8 mouse cellular contexts compared by ENCODE assay signal in the genomic region with DNA sequence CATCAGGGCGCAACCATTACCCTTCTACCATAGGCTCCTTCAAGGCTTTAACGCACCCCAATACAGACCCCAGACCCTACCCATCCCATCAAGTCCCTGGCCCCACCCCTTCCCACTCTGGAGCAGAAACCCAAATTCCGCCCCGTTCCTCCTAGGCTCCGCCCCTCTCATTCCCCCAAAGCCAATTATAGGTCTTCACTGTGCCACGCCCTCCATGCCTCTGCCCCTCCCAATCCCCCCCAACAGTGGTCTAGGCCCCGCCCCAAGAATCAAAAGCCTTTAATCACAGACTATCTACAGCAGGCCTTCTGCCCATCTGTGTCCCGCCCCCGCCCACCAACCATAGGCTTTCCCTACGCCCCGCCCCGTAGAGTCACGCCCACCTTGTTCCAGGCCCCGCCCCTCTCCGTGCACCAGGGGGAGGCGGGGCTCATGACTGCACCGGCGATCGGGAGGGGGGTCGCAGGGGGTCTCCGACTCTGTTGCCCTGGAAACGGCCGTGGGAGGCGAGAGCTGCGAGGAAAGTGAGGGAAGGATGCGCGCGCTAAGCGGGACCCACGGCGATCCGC. TPM values are rescaled to one million over a fixed set of nuclear protein-coding genes. Genes with fewer than 3 reads are reported as not detected.
DNase-seq lines count a peak whose midpoint lies in the region; ATAC-seq and TF ChIP-seq lines count a peak whose summit lies in the region.

No protein-coding gene starts in this region.

- peaks cover 6% of the 10 kb centered on the region for H3K79me2 ChIP-seq in myocyte (ENCODE audit: control insufficient read depth, insufficient read depth)

- H3K4me3 ChIP-seq in liver, embryonic 12.5 days, result peak overlapping the region; percentile 84
- H3K4me3 ChIP-seq in myocyte, result peak overlapping the region; percentile 70
- peak overlapping the region; percentile 85 for H3K4me3 ChIP-seq in stomach, embryonic 14.5 days (ENCODE audit: low read depth, low read length)

- peak; percentile 62 for ATAC-seq in liver, embryonic 12.5 days
- peak; percentile 70 for ATAC-seq in stomach, embryonic 14.5 days (ENCODE audit: insufficient number of reproducible peaks, insufficient read depth, low FRiP score, low read depth)

- no peaks in the 10 kb centered on the region; the same call in 1 of the 2 replicates for H3K27me3 ChIP-seq in liver, embryonic 12.5 days (replicated peaks)
- H3K27me3 ChIP-seq in myocyte (ENCODE audit: control insufficient read depth, insufficient read depth, insufficient read length), result no peaks in the 10 kb centered on the region
- no peaks in the 10 kb centered on the region for H3K27me3 ChIP-seq in stomach, embryonic 14.5 days (ENCODE audit: control insufficient read depth, insufficient read depth, low read length)

- peaks cover 35% of the 10 kb centered on the region for H3K36me3 ChIP-seq in liver, embryonic 12.5 days
- H3K36me3 ChIP-seq in myocyte (ENCODE audit: control insufficient read depth, insufficient read depth), result no peaks in the 10 kb centered on the region
- H3K36me3 ChIP-seq in stomach, embryonic 14.5 days (ENCODE audit: control insufficient read depth, insufficient read depth, low read length), result peaks cover 27% of the 10 kb centered on the region

- DNase-seq in heart, adult 11 months, result peak; percentile 98
- DNase-seq in heart, postnatal 25 days (ENCODE audit: low spot score), result no peak
- peak; percentile 88 for DNase-seq in embryo, embryonic 10 days (ENCODE audit: low spot score)
- peak; percentile 70 to 88 for DNase-seq in gastrocnemius, postnatal 4 days (ENCODE audit: low spot score in 2 of 2)
- DNase-seq in kidney, adult 18-20 months, result peak; percentile 75

- peak overlapping the region; percentile 76 for H3K4me2 ChIP-seq in liver, embryonic 12.5 days
- peak overlapping the region; percentile 82 for H3K4me2 ChIP-seq in myocyte (ENCODE audit: low read depth)
- H3K4me2 ChIP-seq in stomach, embryonic 14.5 days (replicated peaks; ENCODE audit: low read depth, low read length), result peak overlapping the region; percentile 73

- peak overlapping the region; percentile 45 for H3ac ChIP-seq in myocyte (ENCODE audit: control insufficient read depth, insufficient read length)

- TF ChIP-seq POLR2A in myocyte (IDR thresholded peaks at IDR 0.05; ENCODE audit: insufficient read length, low read depth), result no peak

- WGBS in liver, embryonic 12.5 days (ENCODE audit: insufficient replicate concordance), result under 1% methylated on average over 32 of the region's 32 CpGs
- 1% methylated on average over 32 of the region's 32 CpGs for WGBS in stomach, embryonic 14.5 days

- no peaks in the 10 kb centered on the region for H3K9me3 ChIP-seq in liver, embryonic 12.5 days (replicated peaks)
- H3K9me3 ChIP-seq in stomach, embryonic 14.5 days (ENCODE audit: control insufficient read depth, low read depth, low read length), result no peaks in the 10 kb centered on the region

- peaks cover 37% of the 10 kb centered on the region for H3K4me1 ChIP-seq in liver, embryonic 12.5 days
- peaks cover 5% of the 10 kb centered on the region; the same call in 1 of the 2 replicates for H3K4me1 ChIP-seq in stomach, embryonic 14.5 days (ENCODE audit: control insufficient read depth, insufficient read depth, low read length)

- H3K27ac ChIP-seq in liver, embryonic 12.5 days, result peak overlapping the region; percentile 97
- H3K27ac ChIP-seq in stomach, embryonic 14.5 days (ENCODE audit: low read length), result peak overlapping the region; percentile 98

- H3K9ac ChIP-seq in liver, embryonic 12.5 days, result peak overlapping the region; percentile 78
- H3K9ac ChIP-seq in stomach, embryonic 14.5 days (replicated peaks; ENCODE audit: low read depth, low read length), result peak overlapping the region; percentile 52

- intact Hi-C loops in heart, postnatal 25 days (cut with DNase I), result loop anchor here (2.0 to 5.0 kb wide), 3 partner anchors 28 to 306 kb away; a partner anchor contains a TSS

TF ChIP-seq in myocyte, 11 proteins besides CTCF, POLR2A, EP300 and RAD21:
- TF ChIP-seq CEBPB (IDR thresholded peaks at IDR 0.05; ENCODE audit: insufficient read depth, poor library complexity, severe bottlenecking), result no peak
- TF ChIP-seq TCF12 (IDR thresholded peaks at IDR 0.05; ENCODE audit: insufficient read depth, poor library complexity, severe bottlenecking), result no peak
- no peak for TF ChIP-seq REST (IDR thresholded peaks at IDR 0.05; ENCODE audit: insufficient read depth, insufficient read length)
- no peak for TF ChIP-seq USF1 (IDR thresholded peaks at IDR 0.05; ENCODE audit: low read depth)
- TF ChIP-seq POLR2AphosphoS2 (IDR thresholded peaks at IDR 0.05; ENCODE audit: insufficient read length, low read depth), result no peak
- TF ChIP-seq TCF3 (IDR thresholded peaks at IDR 0.05; ENCODE audit: insufficient read length, low read depth), result no peak
- TF ChIP-seq MYOD1 (IDR thresholded peaks at IDR 0.05; ENCODE audit: control insufficient read depth in 1 of 3, insufficient read length in 2 of 3, low read depth in 2 of 3), result no peak
- TF ChIP-seq SRF (IDR thresholded peaks at IDR 0.05; ENCODE audit: control insufficient read depth, insufficient read length, low read depth), result no peak
- TF ChIP-seq MAX (IDR thresholded peaks at IDR 0.05; ENCODE audit: low read depth), result no peak
- TF ChIP-seq MYOG (IDR thresholded peaks at IDR 0.05; ENCODE audit: control insufficient read depth in 1 of 3, insufficient read depth in 1 of 3, insufficient read length in 2 of 3, low read depth in 2 of 3), result no peak
- no peak for TF ChIP-seq E2F4 (IDR thresholded peaks at IDR 0.05; ENCODE audit: insufficient read depth)

RNA-seq across cellular contexts. Expression of a gene that starts 0.5 kb away (rescaled TPM):
- 10 to 100 TPM; 40.7 to 48.4 TPM for total RNA-seq in heart, postnatal 25 days (2021)
- 10 to 100 TPM; 38.3 to 45.3 TPM for total RNA-seq in gastrocnemius, postnatal 4 days (2021)
- 51.9 and 54.1 TPM in 2 replicates for polyA plus RNA-seq in liver, embryonic 12.5 days (2016; fragmentation: Nextera tagmentation; extraction: Ambion mirVana)
- polyA plus RNA-seq in myocyte (2012; fragmentation: generic; extraction: Trizol), result 94.7 TPM
- polyA plus RNA-seq in stomach, embryonic 14.5 days (2014; fragmentation: Nextera tagmentation; extraction: Ambion mirVana), result 63.2 and 66.7 TPM in 2 replicates

RNA-seq across cellular contexts. Expression of a gene that starts 4.6 kb away (rescaled TPM):
- 10 to 100 TPM; 12.5 to 12.8 TPM for total RNA-seq in heart, postnatal 25 days (2021)
- 10 to 100 TPM; 32.0 to 35.2 TPM for total RNA-seq in gastrocnemius, postnatal 4 days (2021)
- 94.2 and 94.3 TPM in 2 replicates for polyA plus RNA-seq in liver, embryonic 12.5 days (2016; fragmentation: Nextera tagmentation; extraction: Ambion mirVana)
- polyA plus RNA-seq in myocyte (2012; fragmentation: generic; extraction: Trizol), result 23.9 TPM
- 54.3 and 56.6 TPM in 2 replicates for polyA plus RNA-seq in stomach, embryonic 14.5 days (2014; fragmentation: Nextera tagmentation; extraction: Ambion mirVana)

RNA-seq across cellular contexts. Expression of a gene that starts 18.9 kb away (rescaled TPM):
- under 1 TPM; 0.31 to 0.64 TPM for total RNA-seq in heart, postnatal 25 days (2021)
- total RNA-seq in gastrocnemius, postnatal 4 days (2021), result under 1 TPM; 0.65 to 0.81 TPM
- polyA plus RNA-seq in liver, embryonic 12.5 days (2016; fragmentation: Nextera tagmentation; extraction: Ambion mirVana), result 2.5 and 3.1 TPM in 2 replicates
- not detected for polyA plus RNA-seq in myocyte (2012; fragmentation: generic; extraction: Trizol)
- polyA plus RNA-seq in stomach, embryonic 14.5 days (2014; fragmentation: Nextera tagmentation; extraction: Ambion mirVana), result 1.6 and 2.8 TPM in 2 replicates

RNA-seq across cellular contexts. Expression of a gene that starts 21.4 kb away (rescaled TPM):
- total RNA-seq in heart, postnatal 25 days (2021), result under 1 TPM; 0.18 to 0.53 TPM
- under 1 TPM; 0.26 to 0.27 TPM for total RNA-seq in gastrocnemius, postnatal 4 days (2021)
- 0.08 TPM in 1 of 2 replicates, not detected in the other for polyA plus RNA-seq in liver, embryonic 12.5 days (2016; fragmentation: Nextera tagmentation; extraction: Ambion mirVana)
- 0.05 TPM for polyA plus RNA-seq in myocyte (2012; fragmentation: generic; extraction: Trizol)
- polyA plus RNA-seq in stomach, embryonic 14.5 days (2014; fragmentation: Nextera tagmentation; extraction: Ambion mirVana), result not detected in 2 replicates

RNA-seq across cellular contexts. Expression of a gene that starts 28.8 kb away (rescaled TPM):
- total RNA-seq in heart, postnatal 25 days (2021), result 10 to 100 TPM; 16.0 to 22.8 TPM
- 100 to 1,000 TPM; 438 to 552 TPM for total RNA-seq in gastrocnemius, postnatal 4 days (2021)
- not detected in 2 replicates for polyA plus RNA-seq in liver, embryonic 12.5 days (2016; fragmentation: Nextera tagmentation; extraction: Ambion mirVana)
- polyA plus RNA-seq in myocyte (2012; fragmentation: generic; extraction: Trizol), result 4.7 TPM
- 0.39 and 0.43 TPM in 2 replicates for polyA plus RNA-seq in stomach, embryonic 14.5 days (2014; fragmentation: Nextera tagmentation; extraction: Ambion mirVana)
